Mouse (Mus musculus) urinary bladder, postnatal 10 days (tissue): ENCODE measurements around the gene Nmi.
"Not testable (repeated sequence)": the region's sequence is repeated elsewhere in the genome, so short reads cannot be mapped to it uniquely, and the experiment has no call there.

Source experiments
- DNase-seq: peaks from one replicate; pipeline ENCODE4 v3.0.0; 2022; ENCODE audit warnings: low spot score

The Nmi gene

GRCm38 (mm10) chr2:51973410-51973968 lies at the start of gene Nmi:
TSS of gene Nmi (minus strand) at chr2:51973494.
- DNase-seq = no peak

- DNase-seq = no peak
Observed at GRCm38 (mm10) chr2:52016361-52016760, 43.1 kb upstream of the Nmi start.

GRCm38 (mm10) chr2:52013306-52013820 lies 40.1 kb upstream of the Nmi start:
- DNase-seq = no peak

GRCm38 (mm10) chr2:52011820-52012219 lies 38.5 kb upstream of the Nmi start:
- DNase-seq = not testable (repeated sequence)

GRCm38 (mm10) chr2:52006380-52006779 lies 33.1 kb upstream of the Nmi start:
- DNase-seq = no peak

GRCm38 (mm10) chr2:52002299-52002698 lies 29.0 kb upstream of the Nmi start:
- DNase-seq = not testable (repeated sequence)

- no peak for DNase-seq
Observed at GRCm38 (mm10) chr2:52001521-52001920, 28.2 kb upstream of the Nmi start.

- no peak for DNase-seq
Observed at GRCm38 (mm10) chr2:51999996-52000395, 26.7 kb upstream of the Nmi start.

- DNase-seq = no peak
Observed at GRCm38 (mm10) chr2:51991447-51991846, 18.2 kb upstream of the Nmi start.

- DNase-seq = no peak
Observed at GRCm38 (mm10) chr2:51989559-51989958, 16.3 kb upstream of the Nmi start.

- no peak for DNase-seq
Observed at GRCm38 (mm10) chr2:51986695-51987094, 13.4 kb upstream of the Nmi start.

GRCm38 (mm10) chr2:51986157-51986556 lies 12.9 kb upstream of the Nmi start:
- no peak for DNase-seq

GRCm38 (mm10) chr2:51985241-51985640 lies 11.9 kb upstream of the Nmi start:
- DNase-seq = no peak

- no peak for DNase-seq
Observed at GRCm38 (mm10) chr2:51982288-51982687, 9.0 kb upstream of the Nmi start.

- DNase-seq = no peak
Observed at GRCm38 (mm10) chr2:51981630-51982029, 8.3 kb upstream of the Nmi start.

GRCm38 (mm10) chr2:51972641-51973409 lies 469 bp downstream of the Nmi start:
- no peak for DNase-seq

- no peak for DNase-seq
Observed at GRCm38 (mm10) chr2:51972142-51972541, 1.2 kb downstream of the Nmi start.

GRCm38 (mm10) chr2:51970897-51971296 lies 2.4 kb downstream of the Nmi start:
- no peak for DNase-seq

GRCm38 (mm10) chr2:51967288-51967687 lies 6.0 kb downstream of the Nmi start:
- no peak for DNase-seq

GRCm38 (mm10) chr2:51953648-51954204 lies 19.6 kb downstream of the Nmi start:
- DNase-seq = no peak

GRCm38 (mm10) chr2:51950876-51951275 lies 22.4 kb downstream of the Nmi start:
- no peak for DNase-seq

- no peak for DNase-seq
Observed at GRCm38 (mm10) chr2:51948105-51948830, 25.0 kb downstream of the Nmi start.

- DNase-seq = no peak
Observed at GRCm38 (mm10) chr2:51945812-51946211, 27.5 kb downstream of the Nmi start.
